Mouse (Mus musculus) liver, postnatal 0 days (tissue): Measurements from ENCODE around the gene Gfpt1. TPM values are rescaled to one million over a fixed set of nuclear protein-coding genes. Genes with fewer than 3 reads are reported as not detected.

Experiments
- ATAC-seq: fragments of 200-750 bp; cut with Nextera tagmentation; 2 replicates; pipeline ENCODE4 v1.8.0; 2017; ENCODE audit warnings: mild to moderate bottlenecking, moderate library complexity
- DNase-seq: peaks from one replicate; pipeline ENCODE4 v3.0.0-alpha.2; 2016
- H3K27ac ChIP-seq: fragments of 300-500 bp; sonication (generic); 2 replicates; pipeline ENCODE4 v1.5.1; 2014; ENCODE audit warnings: antibody characterized with exemption, moderate library complexity, mild to moderate bottlenecking, low read depth
- H3K27me3 ChIP-seq: fragments of 300-500 bp; sonication (generic); 2 replicates; pipeline ENCODE4 v1.6.1; 2014; ENCODE audit warnings: low read length, control low read depth, mixed read lengths; ENCODE audit not compliant: insufficient read depth
- H3K36me3 ChIP-seq: fragments of 300-500 bp; sonication (generic); replicated peaks from 2 replicates; pipeline ENCODE4 v1.6.1; 2014; ENCODE audit warnings: mild to moderate bottlenecking, control low read depth, low read length, moderate library complexity, mixed read lengths; ENCODE audit not compliant: insufficient read depth
- H3K4me1 ChIP-seq: fragments of 300-500 bp; sonication (generic); 2 replicates; pipeline ENCODE4 v1.6.1; 2014; ENCODE audit warnings: antibody characterized with exemption, mild to moderate bottlenecking, control low read depth; ENCODE audit not compliant: insufficient read depth
- H3K4me2 ChIP-seq: fragments of 300-500 bp; sonication (generic); 2 replicates; pipeline ENCODE4 v1.6.1; 2014; ENCODE audit warnings: low read depth, mild to moderate bottlenecking, low read length, moderate library complexity, mixed read lengths
- H3K4me3 ChIP-seq: fragments of 300-500 bp; sonication (generic); 2 replicates; pipeline ENCODE4 v1.5.1; 2014; ENCODE audit warnings: low read depth, low read length
- H3K9ac ChIP-seq: fragments of 300-500 bp; sonication (generic); replicated peaks from 2 replicates; pipeline ENCODE4 v1.6.1; 2014; ENCODE audit warnings: mild to moderate bottlenecking, moderate library complexity
- H3K9me3 ChIP-seq: fragments of 300-500 bp; sonication (generic); 2 replicates; pipeline ENCODE4 v1.6.1; 2016; ENCODE audit warnings: mild to moderate bottlenecking, control low read depth, low read length, mixed read lengths
- CTCF ChIP-seq: sonication (generic); IDR thresholded peaks from 2 replicates; pipeline ENCODE4 v1.5.1; 2016; ENCODE audit warnings: antibody characterized with exemption, low read depth
- EP300 ChIP-seq: IDR thresholded peaks from 2 replicates; pipeline ENCODE4 v1.6.1; 2016; ENCODE audit warnings: antibody characterized with exemption, low read depth, mild to moderate bottlenecking
- WGBS: fragments of 180-500 bp; shearing (Covaris S2); extraction: QIAGEN DNeasy Blood & Tissue Kit; methylation state at CpG from one replicate; pipeline ENCODE4 v1.1.7; 2014; ENCODE audit not compliant: insufficient replicate concordance; 5-methylcytosine and 5-hydroxymethylcytosine counted together
- polyA plus RNA-seq: library from polyadenylated mRNA; unstranded; fragments of >200 nt; fragmentation: Nextera tagmentation; extraction: Ambion mirVana; gene quantifications from 2 replicates; pipeline ENCODE4 v1.2.1, GENCODE M21; 2015

Gfpt1 gene
- polyA plus RNA-seq, 1 experiment from 2014 or later, result 3.6 TPM

- 77% methylated on average over 10 of the region's 10 CpGs for WGBS
- Histone ChIP-seq H3K27me3 (no peaks in the 10 kb centered on the region), H3K4me2 (no peak overlapping the region), H3K9ac (no peak overlapping the region), H3K9me3 (peaks cover 4% of the 10 kb centered on the region; the same call in 1 of the 2 replicates), H3K4me1 (peaks cover 5% of the 10 kb centered on the region), H3K4me3 (no peak overlapping the region), H3K36me3 (no peaks in the 10 kb centered on the region), H3K27ac (no peak overlapping the region)
- TF ChIP-seq CTCF (no peak), EP300 (no peak)
- DNase-seq, result no peak
- ATAC-seq, result no peak
Measured at GRCm38 (mm10) chr6:87037826-87038620, 4.6 kb upstream of the Gfpt1 start.

GRCm38 (mm10) chr6:87039161-87039560 is 3.5 kb upstream of the Gfpt1 start:
- no peak overlapping the region for H3K4me2 ChIP-seq
- H3K4me3 ChIP-seq, result no peak overlapping the region
- ATAC-seq (no peak), DNase-seq (no peak)
- H3K4me1 ChIP-seq, result peaks cover 15% of the 10 kb centered on the region
- H3K27ac ChIP-seq, result no peak overlapping the region
- H3K9me3 ChIP-seq, result peaks cover 4% of the 10 kb centered on the region; the same call in 1 of the 2 replicates
- no peaks in the 10 kb centered on the region for H3K27me3 ChIP-seq
- H3K9ac ChIP-seq, result no peak overlapping the region
- TF ChIP-seq CTCF (no peak), EP300 (no peak)
- 82% methylated on average over 8 of the region's 8 CpGs for WGBS
- no peaks in the 10 kb centered on the region for H3K36me3 ChIP-seq

- no peaks in the 10 kb centered on the region for H3K36me3 ChIP-seq
- no peaks in the 10 kb centered on the region for H3K27me3 ChIP-seq
- no peak for ATAC-seq
- no peak for TF ChIP-seq EP300
- TF ChIP-seq CTCF, result no peak
- H3K9ac ChIP-seq, result no peak overlapping the region
- H3K27ac ChIP-seq, result no peak overlapping the region
- WGBS, result 47% methylated on average over 4 of the region's 4 CpGs
- peak overlapping the region; percentile 14; the same call in 1 of the 2 replicates for H3K4me2 ChIP-seq
- no peak for DNase-seq
- H3K9me3 ChIP-seq, result peaks cover 4% of the 10 kb centered on the region; the same call in 1 of the 2 replicates
- peaks cover 21% of the 10 kb centered on the region for H3K4me1 ChIP-seq
- H3K4me3 ChIP-seq, result no peak overlapping the region
Measured at GRCm38 (mm10) chr6:87040971-87041370, 1.7 kb upstream of the Gfpt1 start.

- 70% methylated on average over 7 of the region's 7 CpGs for WGBS
- Histone ChIP-seq H3K4me3 (no peak overlapping the region), H3K4me1 (peaks cover 21% of the 10 kb centered on the region), H3K36me3 (no peaks in the 10 kb centered on the region), H3K27me3 (no peaks in the 10 kb centered on the region), H3K4me2 (peak overlapping the region; percentile 95), H3K9me3 (peaks cover 4% of the 10 kb centered on the region; the same call in 1 of the 2 replicates), H3K27ac (no peak overlapping the region), H3K9ac (no peak overlapping the region)
- ATAC-seq (no peak), DNase-seq (no peak)
- no peak for TF ChIP-seq CTCF
- no peak for TF ChIP-seq EP300
Measured at GRCm38 (mm10) chr6:87041431-87041830, 1.2 kb upstream of the Gfpt1 start.

- Histone ChIP-seq H3K4me1 (peaks cover 21% of the 10 kb centered on the region), H3K36me3 (no peaks in the 10 kb centered on the region), H3K4me3 (peak overlapping the region; percentile 86), H3K9ac (peak overlapping the region; percentile 96), H3K9me3 (peaks cover 2% of the 10 kb centered on the region; the same call in 1 of the 2 replicates), H3K27ac (peak overlapping the region; percentile 97), H3K4me2 (peak overlapping the region; percentile 95), H3K27me3 (no peaks in the 10 kb centered on the region)
- no peak for ATAC-seq
- no peak for TF ChIP-seq CTCF
- no peak for TF ChIP-seq EP300
- no peak for DNase-seq
- under 1% methylated on average over 11 of the region's 11 CpGs for WGBS
Measured at GRCm38 (mm10) chr6:87042004-87042336, 676 bp upstream of the Gfpt1 start.

- H3K27ac ChIP-seq, result peak overlapping the region; percentile 97
- TF ChIP-seq EP300 (no peak), CTCF (no peak)
- peak; percentile 9; the same call in 1 of the 2 replicates for ATAC-seq
- no peaks in the 10 kb centered on the region for H3K9me3 ChIP-seq
- H3K4me3 ChIP-seq, result peak overlapping the region; percentile 86
- H3K36me3 ChIP-seq, result no peaks in the 10 kb centered on the region; the same call in 1 of the 2 replicates
- H3K4me1 ChIP-seq, result peaks cover 21% of the 10 kb centered on the region
- no peaks in the 10 kb centered on the region for H3K27me3 ChIP-seq
- peak overlapping the region; percentile 96 for H3K9ac ChIP-seq
- DNase-seq, result no peak
- peak overlapping the region; percentile 95 for H3K4me2 ChIP-seq
- WGBS, result 3% methylated on average over 9 of the region's 9 CpGs
Measured at GRCm38 (mm10) chr6:87043131-87043516, 478 bp downstream of the Gfpt1 start.
